Mouse (Mus musculus) ES-E14 (cell line): ENCODE data around the gene Aldh1b1. TPM values are rescaled to one million over a fixed set of nuclear protein-coding genes. Genes with fewer than 3 reads are reported as not detected.
A peak's percentile ranks its signal among the peaks of the same experiment; 100 is the strongest.

Source experiments
- DNase-seq: peaks from one replicate; pipeline ENCODE4 v3.0.0-alpha.2; 2013; ENCODE audit warnings: low read depth, low spot score
- H3K27ac ChIP-seq: 2 replicates; pipeline ENCODE4 v1.5.1; 2012; ENCODE audit warnings: low read depth, mild to moderate bottlenecking, low read length, moderate library complexity, mixed read lengths; ENCODE audit not compliant: poor library complexity, insufficient read depth, severe bottlenecking
- H3K36me3 ChIP-seq: 2 replicates; pipeline ENCODE4 v1.6.1; 2012; ENCODE audit warnings: mild to moderate bottlenecking, low read length, moderate library complexity, mixed read lengths; ENCODE audit not compliant: control insufficient read depth, poor library complexity, insufficient read depth, severe bottlenecking
- H3K4me1 ChIP-seq, 2 experiments: fragments of 150-350 bp in 1 of 2; sonication (generic) in 1 of 2; 2 replicates each; pipeline ENCODE4 v1.6.1; 2012; ENCODE audit warnings: low read length in 2 of 2, mild to moderate bottlenecking in 1 of 2, mixed read lengths in 1 of 2; ENCODE audit not compliant: control insufficient read depth in 2 of 2, insufficient read depth in 2 of 2, poor library complexity in 1 of 2
- H3K4me3 ChIP-seq, 2 experiments: fragments of 150-350 bp in 1 of 2; sonication (generic) in 1 of 2; 2 replicates each; pipeline ENCODE4 v1.5.1; 2012; ENCODE audit warnings: low read length in 2 of 2, low read depth in 1 of 2, mild to moderate bottlenecking in 1 of 2, mixed read lengths in 1 of 2; ENCODE audit not compliant: insufficient read depth in 1 of 2, poor library complexity in 1 of 2, severe bottlenecking in 1 of 2
- H3K9ac ChIP-seq: 2 replicates; pipeline ENCODE4 v1.6.1; 2012; ENCODE audit warnings: low read depth, mild to moderate bottlenecking, low read length, mixed read lengths; ENCODE audit not compliant: poor library complexity, insufficient read depth, severe bottlenecking
- H3K9me3 ChIP-seq: fragments of 150-350 bp; sonication (generic); 2 replicates; pipeline ENCODE4 v1.6.1; 2012; ENCODE audit warnings: low read depth, mild to moderate bottlenecking, low read length; ENCODE audit not compliant: control insufficient read depth, insufficient read depth
- CHD2 ChIP-seq: IDR thresholded peaks from 2 replicates; pipeline ENCODE4 v1.6.1; 2014; ENCODE audit warnings: mild to moderate bottlenecking, low read depth, low read length, inconsistent platforms
- HCFC1 ChIP-seq: IDR thresholded peaks from 2 replicates; pipeline ENCODE4 v1.6.1; 2012; ENCODE audit warnings: low read length, inconsistent platforms, borderline replicate concordance; ENCODE audit not compliant: insufficient read depth
- MAFK ChIP-seq: IDR thresholded peaks from 2 replicates; pipeline ENCODE4 v1.6.1; 2014; ENCODE audit warnings: mild to moderate bottlenecking, low read depth, low read length, inconsistent platforms; ENCODE audit not compliant: insufficient read depth
- ZC3H11A ChIP-seq: IDR thresholded peaks from 2 replicates; pipeline ENCODE4 v1.6.1; 2012; ENCODE audit warnings: low read depth, mild to moderate bottlenecking, inconsistent platforms, low read length, borderline replicate concordance
- ZNF384 ChIP-seq: IDR thresholded peaks from 2 replicates; pipeline ENCODE4 v1.6.1; 2012; ENCODE audit warnings: low read depth, low read length, inconsistent platforms
- in situ Hi-C, 2 experiments: fragments of 600-800 bp; cut with MboI; formaldehyde crosslinking; loops; one replicate each; pipeline ENCODE4 v1.15.1; 2025; ENCODE audit warnings: low sequenced_read_pairs in 2 of 2, inconsistent platforms in 1 of 2; ENCODE audit not compliant: unreplicated experiment in 2 of 2
- total RNA-seq: library from RNA; depleted of rRNA; stranded (reverse); fragments of 300-350 nt; gene quantifications from 2 replicates; pipeline ENCODE4 v1.2.3, GENCODE M21; 2012

Aldh1b1 gene
- total RNA-seq, 1 experiment, result 3.6 TPM

GRCm38 (mm10) chr4:45815542-45815941 is 16.7 kb downstream of the Aldh1b1 start:
- in situ Hi-C loops, result no loop called here
- H3K36me3 ChIP-seq, result no peaks in the 10 kb centered on the region; the same call in 1 of the 2 replicates
- H3K4me1 ChIP-seq, result peaks cover 7 to 39% of the 10 kb centered on the region in 2 experiments
- TF ChIP-seq MAFK (no peak), ZC3H11A (peak; percentile 16; the same call in 1 of the 2 replicates), HCFC1 (no peak), ZNF384 (no peak)
- H3K9ac ChIP-seq, result no peak overlapping the region
- no peak overlapping the region for H3K27ac ChIP-seq
- H3K4me3 ChIP-seq, result no peak overlapping the region
- peak; percentile 89 for DNase-seq
- no peaks in the 10 kb centered on the region for H3K9me3 ChIP-seq

GRCm38 (mm10) chr4:45818814-45819207 is 20.0 kb downstream of the Aldh1b1 start:
- no peaks in the 10 kb centered on the region for H3K36me3 ChIP-seq
- no peak overlapping the region for H3K9ac ChIP-seq
- peaks cover 0 to 27% of the 10 kb centered on the region in 2 experiments; a peak in 3 of 4 replicates for H3K4me1 ChIP-seq
- in situ Hi-C loops, result no loop called here
- H3K27ac ChIP-seq, result no peak overlapping the region
- TF ChIP-seq MAFK (no peak), ZNF384 (no peak), CHD2 (no peak)
- no peak overlapping the region for H3K4me3 ChIP-seq
- no peaks in the 10 kb centered on the region for H3K9me3 ChIP-seq
- no peak for DNase-seq

GRCm38 (mm10) chr4:45819208-45819931 is 20.5 kb downstream of the Aldh1b1 start:
- Histone ChIP-seq H3K27ac (no peak overlapping the region), H3K4me1 (peaks cover 0 to 27% of the 10 kb centered on the region in 2 experiments; a peak in 3 of 4 replicates), H3K36me3 (no peaks in the 10 kb centered on the region), H3K9me3 (no peaks in the 10 kb centered on the region), H3K9ac (no peak overlapping the region), H3K4me3 (peak overlapping the region in 1 of 2 experiments; percentile 21; a peak in 1 of 4 replicates)
- no peak for DNase-seq
- in situ Hi-C loops, result no loop called here
- TF ChIP-seq CHD2, result no peak
- TF ChIP-seq HCFC1, result no peak
- no peak for TF ChIP-seq ZNF384
- no peak for TF ChIP-seq ZC3H11A
- TF ChIP-seq MAFK, result no peak

DNA sequence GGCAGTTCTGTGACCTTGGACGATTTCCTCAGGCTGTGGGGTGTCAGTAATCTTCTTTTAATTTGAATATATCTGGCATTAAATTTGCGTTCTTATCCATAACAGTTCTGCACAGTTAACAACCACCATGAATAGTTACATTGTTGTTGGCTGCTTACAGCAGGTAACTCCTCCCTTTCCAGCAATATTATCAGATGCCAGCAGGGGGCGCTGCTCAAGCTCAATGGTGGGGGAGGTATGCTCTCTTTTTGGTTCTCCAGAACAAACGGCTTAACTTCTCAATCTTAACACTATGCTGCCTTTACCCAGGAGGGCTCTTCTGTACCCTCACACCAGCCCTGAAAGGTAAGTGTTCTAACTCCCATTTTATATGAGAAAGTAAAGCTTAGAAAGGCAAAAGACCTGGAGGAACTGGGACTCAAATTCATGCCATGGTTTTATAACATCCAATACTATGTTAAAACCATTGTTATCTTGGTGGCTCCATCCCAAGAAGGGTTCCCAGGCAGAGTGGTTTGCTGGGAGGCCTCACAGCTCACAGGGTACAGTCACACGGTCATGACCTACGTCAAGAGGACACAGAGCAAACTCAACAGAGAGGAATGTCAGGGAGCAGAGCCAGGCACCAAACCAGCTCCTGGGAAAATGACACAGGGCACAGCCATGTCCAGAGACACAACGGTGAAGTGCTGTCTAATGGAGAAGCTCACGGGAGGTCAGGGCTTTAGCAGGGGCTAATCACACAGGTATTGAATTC is 21.4 kb downstream of the Aldh1b1 start:
- Histone ChIP-seq H3K36me3 (no peaks in the 10 kb centered on the region), H3K9me3 (no peaks in the 10 kb centered on the region), H3K4me3 (no peak overlapping the region), H3K9ac (no peak overlapping the region), H3K4me1 (peaks cover 0 to 25% of the 10 kb centered on the region in 2 experiments; a peak in 3 of 4 replicates), H3K27ac (no peak overlapping the region)
- TF ChIP-seq MAFK, result no peak
- no peak for TF ChIP-seq ZC3H11A
- TF ChIP-seq CHD2, result no peak
- no peak for TF ChIP-seq HCFC1
- TF ChIP-seq ZNF384, result no peak
- DNase-seq, result peak; percentile 73
- in situ Hi-C loops, result no loop called here
